Comparison of ENCODE assay signal across 11 mouse cellular contexts in genomic region chr9:61102451-61103358, GRCm38 (mm10).
DNase-seq lines count a peak whose midpoint lies in the region; ATAC-seq lines count a peak whose summit lies in the region.
"Had no signal": no experiment of that assay in that cellular context is flagged by ENCODE, and none has a peak within 500 bp of the region (broad histone marks: within the 10 kb centered on the region; RNA-seq: fewer than 3 reads in every experiment).

No protein-coding gene starts in this region.

- peaks cover 46% of the 10 kb centered on the region for H3K4me1 ChIP-seq in hindbrain, embryonic 10.5 days (replicated peaks)
- peaks cover 21% of the 10 kb centered on the region for H3K4me1 ChIP-seq in midbrain, embryonic 11.5 days (ENCODE audit: control insufficient read depth, insufficient read depth, low read length)

- 45% methylated on average over 24 of the region's 24 CpGs for WGBS in hindbrain, embryonic 10.5 days
- WGBS in midbrain, embryonic 11.5 days: 40% methylated on average over 24 of the region's 24 CpGs

- peaks cover 31% of the 10 kb centered on the region for H3K27me3 ChIP-seq in hindbrain, embryonic 10.5 days (ENCODE audit: insufficient read depth, poor library complexity, severe bottlenecking)
- no peaks in the 10 kb centered on the region for H3K27me3 ChIP-seq in midbrain, embryonic 11.5 days (ENCODE audit: control insufficient read depth, insufficient read depth, low read length)

- no peaks in the 10 kb centered on the region for H3K9me3 ChIP-seq in hindbrain, embryonic 10.5 days
- no peaks in the 10 kb centered on the region for H3K9me3 ChIP-seq in midbrain, embryonic 11.5 days (ENCODE audit: control insufficient read depth, low read length)
- H3K9me3 ChIP-seq: limb, embryonic 15.5 days had no signal

- intact Hi-C loops in heart, postnatal 14 days (cut with DNase I): no loop called here
- intact Hi-C loops in left cerebral cortex, postnatal 4 days (cut with DNase I): no loop called here

- ATAC-seq in midbrain, embryonic 11.5 days (ENCODE audit: low FRiP score): peak; percentile 77
- ATAC-seq in erythroid progenitor cell, adult 5-6 weeks (replicated peaks; ENCODE audit: low FRiP score, poor library complexity, severe bottlenecking): no peak

- H3K36me3 ChIP-seq in hindbrain, embryonic 10.5 days: no peaks in the 10 kb centered on the region
- no peaks in the 10 kb centered on the region for H3K36me3 ChIP-seq in midbrain, embryonic 11.5 days (ENCODE audit: control insufficient read depth, insufficient read depth, low read length)
- H3K36me3 ChIP-seq: limb, embryonic 15.5 days had no signal

- peak overlapping the region; percentile 25 for H3K27ac ChIP-seq in hindbrain, embryonic 10.5 days
- H3K27ac ChIP-seq in midbrain, embryonic 11.5 days (ENCODE audit: low read depth, low read length): peak overlapping the region; percentile 76
- H3K27ac ChIP-seq: heart, adult 2 months; limb, embryonic 15.5 days had no signal

- 0 out of 2 replicates have a peak overlapping the region, but pooled peaks have one; percentile 9 for H3K9ac ChIP-seq in midbrain, embryonic 11.5 days (ENCODE audit: low read length)
- H3K9ac ChIP-seq: limb, embryonic 15.5 days had no signal

- peak overlapping the region; percentile 22; the same call in 1 of the 2 replicates for H3K4me2 ChIP-seq in midbrain, embryonic 11.5 days
- H3K4me2 ChIP-seq: limb, embryonic 15.5 days had no signal

- peak; percentile 39 for DNase-seq in ES-CJ7 (ENCODE audit: low read depth, low spot score)
- peak; percentile 73 for DNase-seq in embryo, embryonic 11 days
- DNase-seq in hindbrain, embryonic 10.5 days (ENCODE audit: low spot score): peak; percentile 54
- peak; percentile 93 for DNase-seq in midbrain, embryonic 11.5 days (ENCODE audit: low spot score, missing footprints)
- DNase-seq in heart, postnatal 14 days: no peak
- no peak for DNase-seq in left cerebral cortex, postnatal 4 days
- DNase-seq in kidney, postnatal 4 days: no peak
- DNase-seq: heart, adult 2 months; thymus, adult 2 months had no signal

- no peak overlapping the region for H3K4me3 ChIP-seq in hindbrain, embryonic 10.5 days
- H3K4me3 ChIP-seq in midbrain, embryonic 11.5 days (ENCODE audit: low read depth, low read length): no peak overlapping the region
- H3K4me3 ChIP-seq: heart, adult 2 months; limb, embryonic 15.5 days had no signal

Comparison
In these comparisons a context has a peak if more than half of its experiments do, and no peak if none do; other contexts are left out.
1. DNase-seq: peak in ES-CJ7 (single experiment), embryo, embryonic 11 days (single experiment), hindbrain, embryonic 10.5 days (single experiment) and midbrain, embryonic 11.5 days (single experiment); none in heart, postnatal 14 days (0 of 2), left cerebral cortex, postnatal 4 days (single experiment) and kidney, postnatal 4 days (0 of 2).